Mouse (Mus musculus): ENCODE measurements around the gene H2-T23.
"Not testable (repeated sequence)": the region's sequence is repeated elsewhere in the genome, so short reads cannot be mapped to it uniquely, and the experiment has no call there.

The H2-T23 gene

DNA sequence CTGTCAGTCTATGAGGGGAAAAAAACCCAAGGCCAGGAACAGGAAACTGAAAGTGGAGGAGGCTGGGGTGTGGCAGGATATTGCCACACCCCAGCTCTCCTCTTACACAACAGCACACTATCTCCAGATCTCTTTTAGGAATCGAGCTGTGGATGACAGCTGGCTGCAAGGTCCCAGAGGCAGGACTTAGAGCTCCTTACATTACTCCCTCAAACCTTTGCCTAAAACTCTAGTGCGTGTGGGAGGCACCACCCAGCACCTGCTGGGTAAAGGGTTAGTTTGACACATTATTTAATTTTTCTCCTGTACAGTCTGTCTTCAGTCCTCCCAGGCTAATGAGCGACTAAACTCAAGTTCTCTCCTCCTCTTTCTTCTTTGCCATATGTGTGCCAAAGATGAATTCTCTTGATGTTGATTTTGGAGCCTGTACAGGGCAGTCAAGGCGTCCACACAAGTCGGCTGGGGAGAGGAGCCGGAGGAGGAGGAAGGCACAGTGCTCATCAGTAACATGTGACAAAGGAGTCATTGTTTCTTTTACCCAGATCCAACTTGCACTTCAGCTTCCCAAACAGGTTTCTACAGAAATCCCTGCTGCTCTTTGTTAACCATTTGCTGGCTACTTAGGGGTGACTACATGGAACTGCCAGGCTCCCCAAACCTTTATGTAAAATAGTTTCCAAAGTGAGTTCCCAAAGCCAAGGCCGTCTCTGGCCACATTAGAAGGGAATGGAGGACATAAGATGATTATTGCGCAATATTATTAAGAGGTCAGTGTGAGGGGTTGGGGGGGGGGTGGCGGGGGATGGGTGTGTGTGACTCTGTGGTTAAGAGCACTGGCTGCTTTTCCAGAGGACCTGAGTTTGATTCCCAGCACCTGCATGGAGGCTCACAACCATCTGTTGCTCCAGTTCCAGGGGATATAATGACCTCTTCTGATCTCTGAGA lies 8.7 kb downstream of the H2-T23 start:
- in situ Hi-C loops (cut with MboI; ENCODE audit: low sequenced_read_pairs): no loop called here

DNA sequence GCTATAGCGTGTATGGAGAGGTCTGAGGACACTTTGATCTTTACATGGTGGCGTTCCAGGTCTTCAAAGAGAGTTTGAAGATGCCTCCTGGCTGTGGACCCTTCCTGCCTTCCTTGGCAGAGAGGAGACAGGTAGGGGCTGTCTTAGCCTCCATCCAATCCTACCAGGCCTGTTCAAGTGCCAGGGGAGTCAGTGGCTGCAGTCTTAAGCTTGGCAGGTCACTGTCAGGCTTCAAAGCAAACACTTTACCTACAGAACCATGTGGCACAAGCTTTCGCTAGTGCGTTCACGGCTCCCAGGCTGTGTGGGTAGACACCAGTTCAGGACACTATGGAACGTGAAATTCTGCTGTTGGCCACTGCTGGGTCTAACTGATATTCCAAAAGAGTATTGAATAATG lies 9.7 kb downstream of the H2-T23 start:
- in situ Hi-C loops (cut with MboI; ENCODE audit: low sequenced_read_pairs): no loop called here

DNA sequence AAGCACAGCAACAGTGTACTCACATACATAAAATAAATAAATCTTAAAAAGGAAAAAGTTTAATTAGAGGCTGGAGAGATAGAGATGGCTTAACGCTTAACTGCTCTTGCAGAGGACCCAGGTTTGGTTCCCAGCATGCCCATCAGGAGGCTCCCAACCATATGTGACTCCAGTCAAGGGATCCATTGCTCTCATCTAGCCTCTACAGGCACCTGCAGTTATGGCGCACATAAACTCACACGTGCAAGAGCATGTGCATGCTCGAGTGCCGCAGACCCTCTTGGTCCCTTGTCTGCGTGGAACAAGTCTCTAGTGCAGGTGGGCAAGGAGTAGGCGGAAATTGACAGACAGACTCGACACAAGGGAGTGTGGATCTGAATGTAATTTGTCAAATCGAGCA lies 10.6 kb downstream of the H2-T23 start:
- in situ Hi-C loops (cut with MboI; ENCODE audit: low sequenced_read_pairs): no loop called here

DNA sequence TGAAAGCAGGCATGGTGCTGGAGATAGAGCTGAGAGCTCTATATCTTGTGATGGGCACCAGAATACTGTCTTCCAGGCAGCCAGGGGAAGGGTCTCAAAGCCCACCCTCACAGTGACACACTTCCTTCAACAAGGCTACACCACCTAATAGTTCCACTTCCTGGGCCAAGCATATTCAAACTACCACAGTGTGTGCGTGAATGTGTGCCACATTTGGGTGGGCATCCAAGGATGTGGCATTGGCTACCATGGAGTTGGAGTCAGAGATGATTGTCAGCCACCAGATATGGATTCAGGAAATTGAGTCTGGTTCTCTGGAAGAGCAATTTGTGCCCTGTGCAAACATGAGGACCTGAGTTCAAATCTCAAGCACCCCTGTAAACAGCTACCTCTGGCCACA lies 11.3 kb downstream of the H2-T23 start:
- in situ Hi-C loops (cut with MboI; ENCODE audit: low sequenced_read_pairs): no loop called here

DNA sequence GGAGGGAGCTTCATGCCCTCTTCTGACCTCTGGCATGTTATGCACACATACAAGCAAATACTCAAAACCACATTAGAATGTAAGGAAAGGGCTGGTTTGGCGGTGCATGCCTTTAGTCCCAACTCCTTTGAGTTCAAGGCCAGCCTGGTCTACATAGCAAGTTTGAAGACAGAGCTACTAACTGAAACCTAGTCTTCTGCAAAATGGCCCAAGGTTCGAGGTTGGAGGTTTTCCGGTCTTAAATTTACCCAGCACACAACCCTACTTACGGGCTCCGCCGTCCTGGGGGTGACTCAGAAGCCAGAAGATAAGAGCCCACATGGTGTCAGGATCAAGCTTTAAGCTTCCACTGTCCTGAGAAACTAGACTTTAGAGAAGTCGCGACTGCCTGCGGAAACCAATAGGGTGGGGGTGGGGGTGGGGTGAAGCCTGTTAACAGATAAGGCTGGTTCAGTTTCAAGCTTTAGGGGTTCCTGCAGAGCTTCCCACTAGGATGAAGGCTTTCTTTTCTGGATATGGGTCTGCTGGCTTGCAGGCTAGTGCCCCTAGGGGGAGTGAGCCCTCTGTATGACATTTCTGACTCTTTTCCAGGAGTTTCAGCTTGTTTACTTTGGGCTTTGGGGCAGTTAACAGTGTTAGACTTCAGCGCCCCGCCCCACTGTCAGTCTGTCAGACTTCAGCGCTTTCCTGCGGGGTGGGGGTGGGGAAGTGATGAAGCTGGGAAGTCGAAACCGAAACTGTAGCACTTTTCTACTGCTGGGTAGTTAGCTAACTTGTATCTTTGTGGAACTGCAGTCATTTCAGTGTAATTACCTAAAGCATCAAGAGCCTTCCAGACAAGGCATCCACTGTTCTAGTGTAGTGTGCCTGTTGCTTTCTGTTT lies 12.2 kb downstream of the H2-T23 start, which contains the start of gene H2-T24:
Gene H2-T24, minus strand, starts transcription at position 370 of the 883 bp plus-strand sequence.
- in situ Hi-C loops (cut with MboI; ENCODE audit: low sequenced_read_pairs): no loop called here

DNA sequence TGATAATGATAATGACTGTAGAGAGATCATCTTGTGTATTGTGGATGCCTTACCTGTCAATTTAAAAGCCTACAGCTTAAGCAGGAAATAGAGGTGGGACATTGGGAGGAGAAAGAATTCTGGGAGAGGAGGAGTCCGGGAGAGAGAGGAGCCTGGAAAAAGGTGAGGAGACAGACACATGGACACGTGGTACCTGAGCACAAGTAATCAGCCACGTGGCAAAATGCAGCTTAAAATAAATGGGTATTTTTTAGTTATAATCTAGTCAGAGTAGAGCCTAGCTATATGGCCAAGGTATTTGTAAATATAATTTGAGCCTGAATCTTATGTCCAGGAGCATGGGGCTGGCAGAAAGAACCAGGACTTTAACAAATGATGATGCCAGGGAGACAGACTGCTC lies 13.1 kb downstream of the H2-T23 start:
- in situ Hi-C loops (cut with MboI; ENCODE audit: low sequenced_read_pairs): no loop called here

DNA sequence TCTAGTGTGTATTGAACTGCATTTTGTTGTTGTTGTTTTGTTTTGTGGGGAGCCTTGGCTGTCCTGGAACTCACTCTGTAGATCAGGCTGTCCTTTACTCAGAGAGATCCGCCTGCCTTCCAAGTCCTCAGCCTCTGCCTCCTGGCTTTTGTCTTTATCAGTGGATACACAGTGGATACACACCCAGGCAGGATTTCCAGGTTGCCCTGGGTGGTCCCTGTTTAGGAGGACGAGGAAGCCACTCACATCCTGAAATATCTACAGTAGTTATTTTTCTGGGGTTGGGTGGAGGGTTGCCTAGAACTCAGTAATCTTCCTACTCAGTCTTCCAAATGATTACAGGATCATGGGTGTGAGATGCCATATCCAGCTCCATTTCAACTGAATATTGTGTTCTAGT lies 13.7 kb downstream of the H2-T23 start:
- in situ Hi-C loops (cut with MboI; ENCODE audit: low sequenced_read_pairs): no loop called here

DNA sequence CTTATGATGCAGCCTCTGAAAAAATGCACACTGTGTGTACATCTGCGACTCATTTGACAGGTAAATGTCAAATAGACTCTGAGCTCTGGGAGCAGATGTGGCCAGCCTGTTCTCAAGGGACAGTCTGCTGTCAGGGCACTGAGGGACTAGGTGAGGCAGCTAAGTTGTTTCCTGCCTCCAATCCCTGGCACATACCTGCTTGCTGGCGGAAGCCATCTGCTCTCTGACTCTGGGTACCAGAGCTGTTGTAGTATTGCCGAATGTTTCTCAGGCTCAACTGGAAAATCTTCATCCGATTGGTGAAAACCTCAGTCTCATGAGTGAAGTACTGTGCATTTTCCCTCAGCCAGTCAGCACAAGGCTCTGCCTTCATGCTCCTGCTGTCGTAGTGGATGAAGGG lies 15.6 kb downstream of the H2-T23 start:
- in situ Hi-C loops (cut with MboI; ENCODE audit: low sequenced_read_pairs): no loop called here

DNA sequence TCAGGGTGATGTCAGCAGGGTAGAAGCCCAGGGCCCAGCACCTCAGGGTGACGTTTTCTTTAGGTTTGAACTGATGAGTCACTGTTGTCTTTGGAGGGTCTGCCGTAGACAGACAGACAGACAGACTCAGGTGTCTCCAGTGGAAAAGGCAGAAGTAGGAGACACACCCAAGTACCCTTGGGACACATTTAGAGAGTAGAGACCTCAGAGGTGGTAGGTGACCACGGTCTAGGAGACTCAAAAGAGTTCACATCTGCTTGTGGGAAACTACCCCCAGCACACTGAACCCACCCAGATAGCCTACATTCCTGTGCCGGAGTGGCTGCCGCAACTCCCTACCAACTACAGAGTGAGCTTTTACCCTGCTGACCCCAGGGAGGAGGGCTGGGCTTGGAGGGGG lies 17.7 kb downstream of the H2-T23 start:
- in situ Hi-C loops (cut with MboI; ENCODE audit: low sequenced_read_pairs): no loop called here

DNA sequence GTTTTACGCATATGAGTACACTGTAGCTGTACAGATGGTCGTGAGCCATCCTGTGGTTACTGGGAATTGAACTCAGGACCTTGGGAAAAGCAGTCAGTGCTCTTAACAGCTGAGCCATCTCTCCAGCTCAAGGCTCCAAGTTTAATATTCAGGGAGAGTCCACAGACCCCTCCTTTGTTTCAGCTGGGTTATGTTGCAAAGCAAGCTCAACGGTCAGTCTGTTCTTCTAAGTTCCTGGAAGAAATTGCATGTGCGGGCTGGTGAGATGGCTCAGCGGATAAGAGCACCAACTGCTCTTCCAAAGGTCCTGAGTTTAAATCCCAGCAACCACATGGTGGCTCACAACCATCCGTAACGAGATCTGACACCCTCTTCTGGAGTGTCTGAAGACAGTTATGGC lies 28.2 kb downstream of the H2-T23 start:
- in situ Hi-C loops (cut with MboI; ENCODE audit: low sequenced_read_pairs): not testable (repeated sequence)

DNA sequence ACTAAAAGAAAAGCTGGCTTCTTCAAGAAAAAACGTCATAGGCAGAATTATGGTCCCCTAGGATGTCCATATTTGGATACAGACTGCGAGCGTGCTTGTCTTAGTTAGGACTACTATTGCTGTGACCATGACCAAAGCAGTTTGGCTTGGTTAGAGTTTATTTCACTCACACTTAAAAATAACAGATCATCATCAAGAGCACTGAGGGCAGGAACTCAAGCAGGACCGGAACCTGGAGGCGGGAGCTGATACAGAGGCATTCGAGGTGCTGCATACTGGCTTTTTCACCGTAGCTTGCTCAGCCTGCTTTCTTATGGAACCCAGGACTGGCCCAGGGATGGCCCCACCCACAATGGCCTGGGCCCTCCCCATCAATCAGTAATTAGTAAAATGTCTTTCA lies 29.3 kb downstream of the H2-T23 start:
- in situ Hi-C loops (cut with MboI; ENCODE audit: low sequenced_read_pairs): no loop called here

DNA sequence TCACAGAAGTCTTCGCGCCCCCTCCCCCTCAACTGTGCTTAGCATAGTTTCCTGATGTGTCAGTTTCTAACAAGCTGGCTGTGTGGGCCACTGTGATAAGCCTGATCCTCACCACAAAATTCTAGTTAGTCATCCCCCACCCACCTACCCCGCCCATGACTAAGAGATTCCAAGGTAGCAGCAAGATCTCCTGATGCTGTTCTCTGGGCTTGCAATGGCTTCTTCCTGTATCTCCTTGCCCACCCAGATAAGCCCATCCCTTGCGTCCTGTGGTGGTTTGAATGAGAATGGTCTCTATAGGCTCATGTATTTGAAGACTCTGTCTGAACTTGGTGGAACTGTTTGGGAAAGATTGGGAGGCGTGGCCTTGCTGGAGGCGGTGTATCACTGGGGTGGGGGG lies 30.7 kb downstream of the H2-T23 start:
- in situ Hi-C loops (cut with MboI; ENCODE audit: low sequenced_read_pairs): no loop called here

DNA sequence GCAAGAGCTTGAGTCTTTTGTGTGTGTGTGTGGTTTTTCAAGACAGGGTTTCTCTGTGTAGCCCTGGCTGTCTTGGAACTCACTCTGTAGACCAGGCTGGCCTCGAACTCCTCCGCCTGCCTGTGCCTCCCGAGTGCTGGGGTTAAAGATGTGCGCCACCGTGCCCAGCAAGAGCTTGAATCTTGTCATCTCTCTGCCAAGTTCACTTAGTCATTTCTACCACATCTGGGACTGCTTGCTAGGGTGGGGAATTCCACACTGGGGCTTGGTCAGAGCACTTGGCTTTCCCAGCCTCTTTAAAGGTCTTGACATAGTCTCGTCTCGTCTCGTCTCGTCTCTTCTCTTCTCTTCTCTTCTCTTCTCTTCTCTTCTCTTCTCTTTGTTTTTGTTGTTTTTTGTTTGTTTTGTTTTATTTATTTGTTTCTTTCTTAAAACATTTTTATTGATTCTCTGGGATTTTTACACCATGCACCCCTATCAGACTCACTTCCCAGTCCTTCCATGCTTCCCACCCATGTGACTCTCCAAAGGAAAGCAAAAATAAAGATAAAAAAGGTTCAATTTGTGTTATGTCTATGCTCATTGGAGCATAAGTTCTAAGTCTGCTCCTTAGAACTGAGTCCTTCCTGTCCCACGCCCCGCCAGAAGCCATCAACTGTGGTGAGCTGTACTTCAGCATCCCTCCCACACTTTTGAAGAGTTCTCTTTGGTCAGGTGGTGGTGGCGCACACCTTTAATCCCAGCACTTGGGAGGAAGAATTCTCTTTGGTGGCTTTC lies 31.3 kb downstream of the H2-T23 start:
- in situ Hi-C loops (cut with MboI; ENCODE audit: low sequenced_read_pairs): no loop called here

DNA sequence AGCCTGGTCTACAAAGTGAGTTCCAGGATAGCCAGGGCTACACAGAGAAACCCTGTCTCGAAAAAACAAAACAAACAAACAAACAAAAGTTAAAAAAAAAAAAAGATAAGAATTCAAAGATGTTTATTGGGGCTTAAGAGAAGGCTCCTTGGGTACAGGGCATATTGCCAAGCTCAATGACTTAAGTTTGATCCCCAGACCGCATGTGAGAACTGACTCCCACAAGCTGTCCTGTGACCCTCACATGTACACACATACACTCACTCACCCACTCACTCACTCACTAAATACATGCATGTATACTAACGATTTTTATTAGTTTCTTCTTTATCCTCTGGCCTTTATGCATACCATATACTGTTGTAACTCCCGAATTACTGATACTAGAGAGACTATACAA lies 32.3 kb downstream of the H2-T23 start:
- in situ Hi-C loops (cut with MboI; ENCODE audit: low sequenced_read_pairs): no loop called here

DNA sequence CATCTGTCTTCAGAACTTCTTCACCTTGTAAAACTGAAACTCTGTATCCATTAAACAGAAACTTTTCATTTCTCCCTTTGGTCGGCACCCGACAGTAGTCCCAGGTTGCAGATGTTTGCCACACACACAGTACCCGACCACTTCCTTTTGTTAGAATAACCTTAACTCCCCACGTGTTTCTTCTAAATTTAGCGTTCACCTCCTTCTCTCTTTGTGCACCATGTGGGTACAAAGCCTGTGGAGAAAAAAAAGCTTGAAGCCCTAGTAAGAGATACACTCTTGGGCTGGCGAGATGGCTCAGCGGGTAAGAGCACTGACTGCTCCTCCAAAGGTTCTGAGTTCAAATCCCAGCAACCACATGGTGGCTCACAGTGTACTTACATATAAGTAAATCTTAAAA lies 33.3 kb downstream of the H2-T23 start:
- in situ Hi-C loops (cut with MboI; ENCODE audit: low sequenced_read_pairs): no loop called here

DNA sequence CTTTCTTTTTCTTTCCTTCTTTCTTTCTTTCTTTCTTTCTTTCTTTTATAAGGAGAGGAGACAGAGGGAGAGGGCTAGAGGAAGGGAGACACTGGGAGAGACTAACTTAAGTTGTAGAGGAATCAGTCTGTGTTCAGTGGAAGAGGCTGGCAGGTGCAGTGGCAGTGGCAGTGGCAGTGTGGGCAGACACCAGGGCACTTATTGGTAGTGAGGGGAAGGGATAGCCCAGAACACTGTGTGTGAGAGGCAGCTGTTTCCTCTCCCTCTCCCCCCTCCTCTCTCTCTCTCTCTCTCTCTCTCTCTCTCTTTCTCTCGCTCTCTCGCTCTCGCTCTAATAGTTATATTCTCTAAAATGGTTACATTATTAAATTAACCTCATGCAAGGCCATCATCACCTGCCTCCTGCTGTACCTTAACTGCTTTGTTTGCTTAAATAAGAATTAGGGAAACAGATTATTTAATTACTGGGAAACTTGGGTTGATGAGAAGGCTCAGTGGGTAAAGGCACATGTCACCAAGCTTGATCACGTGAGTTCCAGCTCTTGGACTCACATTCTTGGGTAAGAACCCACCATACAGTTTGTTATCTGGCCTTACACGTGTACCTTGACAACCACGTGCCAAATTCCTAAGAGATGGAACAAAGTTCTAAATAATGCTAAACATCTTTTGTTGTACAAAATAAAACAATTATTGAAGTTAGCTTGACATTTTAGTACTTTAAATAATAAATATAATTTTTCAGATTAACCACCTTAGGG lies 33.9 kb downstream of the H2-T23 start:
- in situ Hi-C loops (cut with MboI; ENCODE audit: low sequenced_read_pairs): no loop called here

DNA sequence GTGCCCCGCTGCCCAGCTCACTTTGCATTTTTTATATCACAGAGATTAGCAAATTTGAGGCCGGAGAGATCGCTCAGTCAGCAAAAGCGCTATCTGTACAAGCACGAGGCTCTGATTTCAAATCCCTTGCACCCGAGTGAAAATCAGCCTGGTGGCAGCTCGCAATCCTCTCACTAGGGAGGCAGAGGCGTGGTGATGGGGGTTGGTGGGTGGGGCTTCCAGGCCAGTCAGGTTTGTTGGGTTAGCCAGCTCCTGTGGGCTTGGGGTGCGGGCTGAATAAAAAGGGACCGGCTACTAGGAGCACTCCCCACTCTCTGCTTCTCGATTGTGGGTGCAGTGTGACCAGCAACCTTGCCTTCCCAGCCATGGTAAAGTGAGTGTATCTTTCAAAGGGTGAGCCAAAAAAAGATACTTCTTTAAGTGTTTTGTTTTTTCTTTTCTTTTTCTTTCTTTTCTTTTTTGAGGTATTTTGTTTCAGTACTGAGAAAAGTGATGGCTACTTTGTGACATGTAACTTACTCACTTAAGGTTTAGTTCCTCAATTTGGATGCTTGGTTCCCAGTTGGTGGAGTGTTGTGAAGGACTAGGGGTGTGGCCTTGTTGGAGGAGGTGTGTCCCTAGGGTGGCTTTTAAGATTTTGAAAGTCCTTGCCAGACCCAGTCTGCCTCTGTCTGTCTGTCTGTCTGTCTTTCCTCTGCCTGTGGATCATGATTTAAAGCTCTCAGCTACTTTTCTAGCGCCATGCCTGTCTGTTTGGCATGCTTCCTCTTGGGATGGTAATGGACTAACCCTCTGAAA lies 34.7 kb downstream of the H2-T23 start:
- in situ Hi-C loops (cut with MboI; ENCODE audit: low sequenced_read_pairs): no loop called here

DNA sequence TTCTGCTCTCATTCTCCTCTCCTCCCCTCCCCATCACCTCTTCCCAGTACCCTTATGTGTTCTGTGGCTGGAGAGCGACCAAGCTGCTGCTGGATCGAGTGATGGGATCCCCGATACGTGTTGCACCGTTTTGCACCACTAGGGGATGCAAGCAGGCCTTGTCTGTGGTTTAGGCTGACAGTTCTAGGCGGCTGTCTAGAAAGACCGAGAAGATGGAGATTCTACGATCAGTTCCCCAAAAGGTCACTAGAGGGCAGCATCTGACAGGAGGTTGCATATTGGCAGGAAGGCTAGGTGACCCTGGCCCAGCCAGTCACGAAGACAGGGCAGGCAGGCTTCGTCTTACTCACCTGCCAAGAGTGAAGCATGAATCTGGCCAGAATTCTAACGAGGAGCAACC lies 35.7 kb downstream of the H2-T23 start:
- in situ Hi-C loops (cut with MboI; ENCODE audit: low sequenced_read_pairs): no loop called here

DNA sequence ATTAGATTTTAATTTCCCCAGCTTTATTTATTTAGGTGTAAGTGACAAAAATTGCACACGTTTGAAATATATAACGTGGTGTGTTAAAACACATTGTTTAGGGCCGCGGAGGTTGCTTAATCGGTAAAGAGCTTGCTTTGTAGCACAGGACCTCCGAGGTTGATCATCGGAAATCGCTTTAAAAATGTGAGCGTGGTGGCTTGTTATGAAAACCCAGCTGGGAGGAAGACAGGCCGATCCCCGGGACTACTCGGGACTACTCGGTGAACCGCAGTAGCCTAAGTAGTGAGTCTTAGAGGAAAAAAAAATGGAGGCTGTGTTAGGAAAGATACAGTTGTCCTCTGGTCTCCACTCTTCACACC lies 37.8 kb downstream of the H2-T23 start:
- in situ Hi-C loops (cut with MboI; ENCODE audit: low sequenced_read_pairs): no loop called here
